Mouse (Mus musculus) embryo, embryonic 11 days (tissue): ENCODE results near the gene Vmn1r137.
"Not testable (repeated sequence)": the region's sequence is repeated elsewhere in the genome, so short reads cannot be mapped to it uniquely, and the experiment has no call there.

Experiments used
- DNase-seq: peaks from one replicate; pipeline ENCODE4 v3.0.0-alpha.2; 2015

Vmn1r137 gene

GRCm38 (mm10) chr7:21994287-21994686, at the start of gene Vmn1r137:
Gene Vmn1r137 (plus strand): TSS chr7:21994587.
- not testable (repeated sequence) for DNase-seq

- DNase-seq, result not testable (repeated sequence)
These were observed 34.4 kb downstream of the Vmn1r137 start, which contains the start of gene Vmn1r138 for GRCm38 (mm10) chr7:22028797-22029196. Gene Vmn1r138 (minus strand): TSS chr7:22028897.
